Mouse (Mus musculus) lung, postnatal 0 days (tissue): ENCODE data around the gene Fras1. TPM values are rescaled to one million over a fixed set of nuclear protein-coding genes. Genes with fewer than 3 reads are reported as not detected.

Source experiments
- ATAC-seq: fragments of 200-750 bp; cut with Nextera tagmentation; 2 replicates; pipeline ENCODE4 v1.8.0; 2017; ENCODE audit warnings: moderate library complexity
- DNase-seq: peaks from one replicate; pipeline ENCODE4 v3.0.0-alpha.2; 2016; ENCODE audit warnings: low spot score
- H3K27ac ChIP-seq: fragments of 300-500 bp; sonication (generic); 2 replicates; pipeline ENCODE4 v1.5.1; 2014; ENCODE audit warnings: antibody characterized with exemption, mild to moderate bottlenecking, low read length, mixed read lengths
- H3K27me3 ChIP-seq: fragments of 300-500 bp; sonication (generic); replicated peaks from 2 replicates; pipeline ENCODE4 v1.6.1; 2014; ENCODE audit warnings: low read length, mixed read lengths; ENCODE audit not compliant: insufficient read depth
- H3K36me3 ChIP-seq: fragments of 300-500 bp; sonication (generic); 2 replicates; pipeline ENCODE4 v1.6.1; 2014; ENCODE audit warnings: low read length, mixed read lengths; ENCODE audit not compliant: insufficient read depth
- H3K4me1 ChIP-seq: fragments of 300-500 bp; sonication (generic); 2 replicates; pipeline ENCODE4 v1.6.1; 2014; ENCODE audit warnings: antibody characterized with exemption, low read depth, low read length, mixed read lengths; ENCODE audit not compliant: insufficient read depth
- H3K4me2 ChIP-seq: fragments of 300-500 bp; sonication (generic); replicated peaks from 2 replicates; pipeline ENCODE4 v1.6.1; 2014; ENCODE audit warnings: low read depth, mild to moderate bottlenecking, low read length, moderate library complexity, mixed read lengths
- H3K4me3 ChIP-seq: fragments of 300-500 bp; sonication (generic); 2 replicates; pipeline ENCODE4 v1.5.1; 2014; ENCODE audit warnings: low read depth, low read length
- H3K9ac ChIP-seq: fragments of 300-500 bp; sonication (generic); replicated peaks from 2 replicates; pipeline ENCODE4 v1.6.1; 2014; ENCODE audit warnings: low read depth, mild to moderate bottlenecking
- H3K9me3 ChIP-seq: fragments of 300-500 bp; sonication (generic); 2 replicates; pipeline ENCODE4 v1.6.1; 2016; ENCODE audit warnings: low read length, mixed read lengths
- CTCF ChIP-seq: IDR thresholded peaks from 2 replicates; pipeline ENCODE4 v1.5.1; 2016; ENCODE audit warnings: antibody characterized with exemption, mild to moderate bottlenecking
- EP300 ChIP-seq: IDR thresholded peaks from 2 replicates; pipeline ENCODE4 v1.6.1; 2016; ENCODE audit warnings: antibody characterized with exemption, mild to moderate bottlenecking, control low read depth
- WGBS: fragments of 180-500 bp; shearing (Covaris S2); extraction: QIAGEN DNeasy Blood & Tissue Kit; methylation state at CpG from one replicate; pipeline ENCODE4 v1.1.7; 2014; 5-methylcytosine and 5-hydroxymethylcytosine counted together
- polyA plus RNA-seq: library from polyadenylated mRNA; unstranded; fragments of >200 nt; fragmentation: Nextera tagmentation; extraction: Ambion mirVana; gene quantifications from 2 replicates; pipeline ENCODE4 v1.2.1, GENCODE M21; 2015

Gene Fras1
- polyA plus RNA-seq, 1 experiment from 2014 or later = 8.0 TPM

DNA sequence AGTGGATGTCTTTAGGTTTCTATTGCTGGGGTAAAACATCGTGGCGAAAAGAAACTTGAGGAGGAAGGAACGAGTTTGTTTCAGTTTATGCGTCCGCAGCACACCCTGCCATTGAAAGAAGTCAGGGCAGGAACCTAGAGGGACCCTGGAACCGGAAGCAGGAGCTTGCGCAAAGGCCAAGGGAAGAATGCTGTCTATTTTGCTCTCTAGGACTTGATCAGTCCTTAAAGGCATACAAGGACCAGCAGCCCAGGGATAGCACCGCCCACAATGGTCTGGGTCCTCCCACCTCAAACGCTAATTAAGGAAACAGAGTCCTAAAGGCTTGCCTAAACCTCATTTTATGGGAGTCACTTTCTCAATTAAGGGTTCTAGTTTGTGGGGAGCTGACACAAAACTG is 418.7 kb downstream of the Fras1 start:
- Histone ChIP-seq H3K4me1 (peaks cover 9% of the 10 kb centered on the region; the same call in 1 of the 2 replicates), H3K4me2 (peak overlapping the region; percentile 69), H3K9me3 (no peaks in the 10 kb centered on the region), H3K9ac (no peak overlapping the region), H3K27me3 (no peaks in the 10 kb centered on the region), H3K27ac (peak overlapping the region; percentile 98), H3K36me3 (no peaks in the 10 kb centered on the region), H3K4me3 (no peak overlapping the region)
- peak; percentile 52; the same call in 1 of the 2 replicates for TF ChIP-seq EP300
- no peak for TF ChIP-seq CTCF
- ATAC-seq = peak; percentile 56
- 31% methylated on average over 9 of the region's 9 CpGs for WGBS
- peak; percentile 74 for DNase-seq

DNA sequence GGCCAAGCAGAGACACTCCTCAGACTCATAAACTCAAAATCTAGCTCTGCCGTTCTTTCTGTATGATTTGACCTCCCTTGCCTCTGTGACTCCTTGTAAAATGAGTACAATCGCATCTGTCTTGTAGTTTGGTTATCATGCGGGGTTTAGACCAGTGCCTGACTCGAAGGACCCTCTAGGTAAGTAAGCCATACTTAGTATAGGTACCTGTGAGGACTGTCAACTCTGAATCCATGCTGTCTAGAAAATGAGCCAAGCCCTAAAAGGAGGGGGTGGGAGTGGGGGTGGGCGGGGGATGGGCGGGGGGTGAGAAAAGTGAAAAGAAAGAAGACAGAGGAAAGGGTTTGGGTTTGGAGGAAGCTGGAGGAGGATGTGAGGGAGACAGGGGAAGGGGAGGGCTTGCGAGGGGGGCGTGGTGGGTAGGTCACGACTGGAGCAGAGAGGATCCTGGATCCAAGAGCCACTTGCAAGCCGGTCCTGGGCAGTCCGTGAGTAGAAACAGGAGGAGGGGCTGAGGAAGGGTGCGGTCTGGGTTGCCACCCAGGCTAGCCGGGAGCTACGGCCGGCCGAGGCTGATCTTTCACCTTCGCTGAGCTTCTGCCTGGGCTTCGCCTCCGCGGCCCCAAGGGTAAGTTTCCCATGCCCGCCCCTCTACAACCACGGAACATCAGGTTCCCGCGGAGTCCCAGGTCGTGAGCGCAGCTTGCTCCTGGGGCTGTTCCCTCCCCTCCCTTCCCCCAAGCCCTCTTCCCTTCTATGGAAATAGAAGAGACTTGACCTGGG is 419.4 kb downstream of the Fras1 start, which contains the start of gene Anxa3:
Anxa3 (plus strand) TSS at position 404 of the 783 bp plus-strand sequence.
- H3K4me3 ChIP-seq = peak within 1 kb of the TSS; percentile 68
- H3K27ac ChIP-seq = peak within 1 kb of the TSS; percentile 98
- H3K4me1 ChIP-seq = peaks cover 9% of the 10 kb centered on the region; the same call in 1 of the 2 replicates
- peak within 1 kb of the TSS; percentile 95 for H3K9ac ChIP-seq
- ATAC-seq (peak; percentile 94), DNase-seq (peak; percentile 95)
- H3K27me3 ChIP-seq = no peaks in the 10 kb centered on the region
- no peaks in the 10 kb centered on the region for H3K9me3 ChIP-seq
- 7% methylated on average over 24 of the region's 26 CpGs for WGBS
- H3K4me2 ChIP-seq = peak within 1 kb of the TSS; percentile 69
- no peaks in the 10 kb centered on the region for H3K36me3 ChIP-seq
- TF ChIP-seq EP300 = no peak
- no peak for TF ChIP-seq CTCF

DNA sequence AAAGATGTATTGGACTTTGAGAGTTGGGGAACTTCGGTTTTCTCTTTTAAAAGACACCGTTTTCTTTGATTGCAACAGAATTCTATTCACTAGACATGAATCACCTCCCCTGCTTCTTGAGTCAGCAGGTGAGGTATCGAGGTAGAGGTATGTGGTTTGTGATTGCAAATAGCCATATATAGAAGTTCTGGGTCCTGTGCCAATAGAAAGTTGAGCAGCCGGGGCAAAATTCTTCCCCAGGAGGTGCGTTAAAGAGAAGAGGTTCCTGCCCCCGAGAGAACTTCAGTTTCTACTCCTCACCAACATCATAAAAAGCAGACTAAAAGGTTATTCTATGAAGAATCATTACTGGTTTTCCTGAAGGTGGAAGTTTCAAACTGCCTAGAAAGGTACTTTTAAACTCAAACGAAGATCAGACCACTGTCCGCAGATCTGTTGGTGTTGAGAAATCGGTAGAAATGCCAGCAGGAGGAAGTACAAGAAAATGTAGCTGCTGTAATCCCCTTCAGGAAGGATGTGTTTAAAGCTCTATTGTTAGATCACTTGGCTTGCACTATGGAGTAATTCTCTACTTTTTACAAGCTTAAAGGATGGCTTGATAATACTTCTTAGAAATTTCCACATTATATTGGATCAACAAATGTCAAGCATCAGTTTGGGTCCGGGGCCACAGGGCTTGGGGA is 420.3 kb downstream of the Fras1 start:
- Histone ChIP-seq H3K9me3 (no peaks in the 10 kb centered on the region), H3K9ac (peak overlapping the region; percentile 95), H3K4me2 (peak overlapping the region; percentile 69), H3K4me1 (peaks cover 9% of the 10 kb centered on the region; the same call in 1 of the 2 replicates), H3K36me3 (peaks cover 6% of the 10 kb centered on the region; the same call in 1 of the 2 replicates), H3K27ac (peak overlapping the region; percentile 98), H3K4me3 (peak overlapping the region; percentile 68), H3K27me3 (no peaks in the 10 kb centered on the region)
- peak; percentile 81 for DNase-seq
- peak; percentile 47 for ATAC-seq
- 13% methylated on average over 10 of the region's 10 CpGs for WGBS
- TF ChIP-seq CTCF (no peak), EP300 (peak; percentile 16; the same call in 1 of the 2 replicates)

DNA sequence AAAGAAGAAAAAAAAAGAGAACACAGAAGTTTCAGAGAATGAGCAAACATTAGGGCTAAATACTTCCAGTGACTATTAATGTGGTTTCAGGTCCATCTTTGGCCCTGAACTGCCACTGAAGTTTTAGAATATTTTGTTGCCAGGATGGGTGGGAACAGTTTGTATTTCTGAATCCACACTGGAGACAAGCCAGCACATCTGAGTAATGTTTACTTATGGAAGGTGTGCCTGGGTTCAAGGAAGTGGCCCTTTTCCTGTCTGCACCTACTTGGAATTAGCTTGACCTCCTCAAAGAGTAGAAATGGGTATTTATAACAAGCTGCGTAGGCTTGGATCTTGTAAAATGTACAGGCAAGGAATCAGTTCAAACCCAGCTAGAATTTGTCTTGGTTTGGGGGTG is 422.0 kb downstream of the Fras1 start:
- Histone ChIP-seq H3K36me3 (peaks cover 6% of the 10 kb centered on the region; the same call in 1 of the 2 replicates), H3K27me3 (no peaks in the 10 kb centered on the region), H3K4me2 (peak overlapping the region; percentile 69; the same call in 1 of the 2 replicates), H3K4me1 (peaks cover 9% of the 10 kb centered on the region; the same call in 1 of the 2 replicates), H3K9ac (no peak overlapping the region), H3K4me3 (no peak overlapping the region), H3K27ac (peak overlapping the region; percentile 98; the same call in 1 of the 2 replicates), H3K9me3 (no peaks in the 10 kb centered on the region)
- peak; percentile 30 for ATAC-seq
- WGBS = 19% methylated on average over 1 of the region's 1 CpGs
- peak; percentile 87 for DNase-seq
- TF ChIP-seq EP300 = peak; percentile 99
- no peak for TF ChIP-seq CTCF

DNA sequence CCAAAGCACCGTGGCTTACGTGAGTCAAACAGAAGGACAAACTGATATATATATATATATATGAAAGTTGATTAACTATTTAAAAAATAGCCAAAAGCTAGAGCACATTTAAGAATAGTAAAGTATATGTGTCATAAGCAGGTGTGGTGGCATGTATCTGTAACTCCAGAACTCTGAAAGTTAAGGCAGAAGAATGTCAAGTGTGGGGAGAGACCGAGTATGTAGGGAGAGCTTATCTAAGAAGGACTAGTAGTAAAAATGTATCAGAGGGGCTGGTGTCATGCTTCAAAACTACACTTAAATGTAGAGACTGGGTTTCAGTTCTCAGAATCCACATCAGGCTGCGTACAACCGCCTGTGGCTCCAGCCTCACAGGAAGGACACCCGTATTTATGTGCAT is 423.7 kb downstream of the Fras1 start:
- ATAC-seq (peak; percentile 6; the same call in 1 of the 2 replicates), DNase-seq (peak; percentile 57)
- no peak overlapping the region for H3K4me2 ChIP-seq
- no peaks in the 10 kb centered on the region for H3K9me3 ChIP-seq
- H3K27me3 ChIP-seq = no peaks in the 10 kb centered on the region
- WGBS = 72% methylated on average over 6 of the region's 6 CpGs
- TF ChIP-seq EP300 (peak; percentile 84), CTCF (no peak)
- H3K27ac ChIP-seq = peak overlapping the region; percentile 81; the same call in 1 of the 2 replicates
- peaks cover 11% of the 10 kb centered on the region; the same call in 1 of the 2 replicates for H3K4me1 ChIP-seq
- H3K9ac ChIP-seq = no peak overlapping the region
- peaks cover 6% of the 10 kb centered on the region; the same call in 1 of the 2 replicates for H3K36me3 ChIP-seq
- H3K4me3 ChIP-seq = no peak overlapping the region

DNA sequence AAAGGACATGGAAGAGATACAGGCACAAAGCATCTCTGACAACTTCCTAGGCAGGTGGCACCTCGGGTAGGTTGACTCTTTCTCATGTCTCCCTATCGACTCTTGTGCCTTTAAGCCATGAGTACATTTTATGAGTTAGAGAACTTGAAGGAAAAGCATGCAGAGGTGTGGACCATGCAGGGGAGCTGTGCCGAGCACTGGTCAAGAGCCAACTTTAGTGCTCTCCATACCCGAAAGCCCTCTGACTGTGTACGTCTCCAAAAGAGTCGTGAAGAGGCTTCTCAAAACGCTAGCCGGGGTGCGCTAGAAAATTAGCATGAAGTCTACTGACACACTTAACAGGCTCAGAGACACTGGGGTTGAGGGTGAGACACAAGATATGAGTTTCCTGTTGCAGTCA is 425.4 kb downstream of the Fras1 start:
- H3K36me3 ChIP-seq = peaks cover 6% of the 10 kb centered on the region; the same call in 1 of the 2 replicates
- H3K9me3 ChIP-seq = no peaks in the 10 kb centered on the region
- H3K27ac ChIP-seq = peak overlapping the region; percentile 73; the same call in 1 of the 2 replicates
- no peaks in the 10 kb centered on the region for H3K27me3 ChIP-seq
- TF ChIP-seq EP300 (peak; percentile 72), CTCF (no peak)
- ATAC-seq (peak; percentile 50), DNase-seq (peak; percentile 64)
- no peak overlapping the region for H3K4me3 ChIP-seq
- WGBS = 61% methylated on average over 9 of the region's 9 CpGs
- H3K9ac ChIP-seq = no peak overlapping the region
- no peak overlapping the region for H3K4me2 ChIP-seq
- peaks cover 23% of the 10 kb centered on the region for H3K4me1 ChIP-seq
